Mouse (Mus musculus) stomach, embryonic 14.5 days (tissue): ENCODE measurements around the gene Me1. TPM values are rescaled to one million over a fixed set of nuclear protein-coding genes. Genes with fewer than 3 reads are reported as not detected.

ENCODE experiments used
- ATAC-seq: fragments of 200-750 bp; cut with Nextera tagmentation; 2 replicates; pipeline ENCODE4 v1.8.0; 2017; ENCODE audit warnings: low read depth, moderate TSS enrichment; ENCODE audit not compliant: insufficient number of reproducible peaks, insufficient read depth, low FRiP score
- H3K27ac ChIP-seq: fragments of 300-500 bp; sonication (generic); 2 replicates; pipeline ENCODE4 v1.5.1; 2014; ENCODE audit warnings: mild to moderate bottlenecking, low read length, moderate library complexity, mixed read lengths
- H3K27me3 ChIP-seq: fragments of 300-500 bp; sonication (generic); 2 replicates; pipeline ENCODE4 v1.6.1; 2014; ENCODE audit warnings: low read length, control low read depth, mixed read lengths; ENCODE audit not compliant: control insufficient read depth, insufficient read depth
- H3K36me3 ChIP-seq: fragments of 300-500 bp; sonication (generic); 2 replicates; pipeline ENCODE4 v1.6.1; 2014; ENCODE audit warnings: mild to moderate bottlenecking, control low read depth, low read length, moderate library complexity, mixed read lengths; ENCODE audit not compliant: control insufficient read depth, insufficient read depth
- H3K4me1 ChIP-seq: fragments of 300-500 bp; sonication (generic); 2 replicates; pipeline ENCODE4 v1.6.1; 2014; ENCODE audit warnings: low read length, control low read depth, mixed read lengths; ENCODE audit not compliant: control insufficient read depth, insufficient read depth
- H3K4me2 ChIP-seq: fragments of 300-500 bp; sonication (generic); replicated peaks from 2 replicates; pipeline ENCODE4 v1.6.1; 2014; ENCODE audit warnings: low read depth, low read length, control low read depth
- H3K4me3 ChIP-seq: fragments of 300-500 bp; sonication (generic); 2 replicates; pipeline ENCODE4 v1.5.1; 2014; ENCODE audit warnings: low read depth, low read length, control low read depth
- H3K9ac ChIP-seq: fragments of 300-500 bp; sonication (generic); replicated peaks from 2 replicates; pipeline ENCODE4 v1.6.1; 2014; ENCODE audit warnings: low read depth, mild to moderate bottlenecking, control low read depth, low read length, moderate library complexity, mixed read lengths
- H3K9me3 ChIP-seq: fragments of 300-500 bp; sonication (generic); 2 replicates; pipeline ENCODE4 v1.6.1; 2016; ENCODE audit warnings: low read depth, low read length, control low read depth; ENCODE audit not compliant: control insufficient read depth
- WGBS: fragments of 180-500 bp; shearing (Covaris S2); extraction: QIAGEN DNeasy Blood & Tissue Kit; methylation state at CpG from one replicate; pipeline ENCODE4 v1.1.7; 2014; 5-methylcytosine and 5-hydroxymethylcytosine counted together
- polyA plus RNA-seq: library from polyadenylated mRNA; unstranded; fragments of >200 nt; fragmentation: Nextera tagmentation; extraction: Ambion mirVana; gene quantifications from 2 replicates; pipeline ENCODE4 v1.2.1, GENCODE M21; 2014

The Me1 gene
- polyA plus RNA-seq = 10.3 and 12.3 TPM in 2 replicates

GRCm38 (mm10) chr9:86695818-86696261, at the start of gene Me1:
Me1 (minus strand) TSS chr9:86695953.
- Histone ChIP-seq H3K27ac (no peak within 1 kb of the TSS), H3K9me3 (no peaks in the 10 kb centered on the region), H3K36me3 (no peaks in the 10 kb centered on the region), H3K4me3 (peak within 1 kb of the TSS; percentile 67), H3K4me1 (0 out of 2 replicates have a peak, but pooled peaks cover 5% of the 10 kb centered on the region), H3K27me3 (no peaks in the 10 kb centered on the region), H3K9ac (peak within 1 kb of the TSS; percentile 46), H3K4me2 (peak within 1 kb of the TSS; percentile 91)
- peak; percentile 86 for ATAC-seq
- 2% methylated on average over 24 of the region's 46 CpGs for WGBS

DNA sequence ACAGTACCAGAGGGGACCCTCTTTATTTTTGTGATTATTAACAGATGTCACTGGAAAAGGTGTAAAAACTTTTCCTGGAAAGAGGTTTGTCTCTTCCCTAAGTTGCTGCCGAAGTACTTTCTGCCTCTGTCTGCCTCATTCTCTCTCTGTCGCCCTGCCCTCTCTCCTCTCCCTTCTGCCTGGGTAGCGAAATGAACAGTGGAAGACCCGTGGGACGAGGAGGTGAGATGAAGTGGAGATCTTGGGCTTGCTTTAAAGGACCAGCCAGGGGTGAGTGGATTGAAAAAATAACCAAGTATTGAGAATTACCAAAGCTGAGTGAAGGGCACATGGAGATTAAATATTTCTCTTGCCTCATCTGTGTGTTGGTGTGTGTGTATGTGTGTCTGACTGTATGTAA, 48.3 kb upstream of the Me1 start:
- ATAC-seq = no peak
- Histone ChIP-seq H3K9ac (no peak overlapping the region), H3K4me2 (peak overlapping the region; percentile 46), H3K27me3 (no peaks in the 10 kb centered on the region), H3K27ac (no peak overlapping the region), H3K36me3 (no peaks in the 10 kb centered on the region), H3K9me3 (no peaks in the 10 kb centered on the region), H3K4me1 (peaks cover 5% of the 10 kb centered on the region; the same call in 1 of the 2 replicates), H3K4me3 (no peak overlapping the region; the same call in 1 of the 2 replicates)
- 34% methylated on average over 5 of the region's 5 CpGs for WGBS

DNA sequence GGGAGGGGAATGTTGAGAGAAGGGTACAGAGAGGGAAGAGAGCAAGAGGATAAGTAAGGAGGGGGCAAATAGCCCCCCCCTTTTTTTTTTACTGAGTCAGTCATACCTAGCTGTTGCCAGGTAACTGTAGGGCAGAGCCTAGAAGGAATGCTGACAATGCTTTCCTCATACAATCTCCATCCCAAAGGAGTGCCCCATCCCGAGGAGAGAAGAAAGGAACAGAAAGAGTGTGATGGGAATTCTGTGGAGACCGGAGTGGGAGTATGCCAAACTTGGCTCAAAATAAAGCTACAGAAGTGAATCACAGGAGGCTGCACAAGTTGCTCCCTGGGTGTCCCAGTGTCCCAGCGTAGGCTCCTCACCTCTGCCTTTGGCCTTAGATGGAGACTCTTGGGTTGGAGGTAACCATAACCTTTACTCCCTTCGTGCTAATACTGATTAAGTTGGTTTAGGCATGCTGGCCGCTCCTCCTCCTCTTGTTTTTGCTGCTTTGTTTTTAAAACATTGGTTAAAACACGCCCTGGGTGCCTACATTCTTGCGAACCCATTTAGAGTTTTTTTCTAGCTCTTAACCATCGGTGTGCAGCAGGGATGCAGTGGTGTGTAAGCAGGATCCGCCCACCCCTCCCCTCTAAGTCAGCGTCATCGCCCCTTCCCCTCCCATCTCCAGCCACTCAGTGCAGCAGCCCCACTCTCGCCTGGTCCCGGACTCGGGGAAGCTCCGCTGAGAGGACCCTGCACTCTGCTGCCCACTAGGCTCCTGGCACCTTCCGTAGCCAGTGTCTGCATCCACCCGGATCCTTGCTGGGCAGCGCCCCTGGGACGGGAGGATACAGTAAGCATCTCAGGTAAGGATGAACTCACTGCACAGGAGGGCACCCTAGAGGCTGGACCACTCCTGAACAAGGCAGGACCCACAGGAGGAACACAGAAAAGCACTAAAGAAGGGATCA, 47.5 kb upstream of the Me1 start, which contains the start of gene Prss35:
Gene Prss35, plus strand, starts transcription at position 691 of the 953 bp plus-strand sequence.
- H3K9me3 ChIP-seq = no peaks in the 10 kb centered on the region
- no peak within 1 kb of the TSS for H3K27ac ChIP-seq
- H3K27me3 ChIP-seq = no peaks in the 10 kb centered on the region
- peak within 1 kb of the TSS; percentile 24 for H3K4me3 ChIP-seq
- H3K4me2 ChIP-seq = peak within 1 kb of the TSS; percentile 46
- WGBS = 5% methylated on average over 19 of the region's 19 CpGs
- peak; percentile 54; the same call in 1 of the 2 replicates for ATAC-seq
- H3K9ac ChIP-seq = no peak within 1 kb of the TSS
- H3K36me3 ChIP-seq = no peaks in the 10 kb centered on the region
- peaks cover 5% of the 10 kb centered on the region; the same call in 1 of the 2 replicates for H3K4me1 ChIP-seq

- Histone ChIP-seq H3K4me2 (no peak overlapping the region), H3K4me3 (no peak overlapping the region), H3K4me1 (peaks cover 5% of the 10 kb centered on the region; the same call in 1 of the 2 replicates), H3K9ac (no peak overlapping the region), H3K27ac (no peak overlapping the region), H3K36me3 (no peaks in the 10 kb centered on the region), H3K27me3 (no peaks in the 10 kb centered on the region), H3K9me3 (no peaks in the 10 kb centered on the region)
- 39% methylated on average over 3 of the region's 3 CpGs for whole genome bisulfite sequencing
- no peak for ATAC-seq
Observed at GRCm38 (mm10) chr9:86739971-86740370, 44.2 kb upstream of the Me1 start.

DNA sequence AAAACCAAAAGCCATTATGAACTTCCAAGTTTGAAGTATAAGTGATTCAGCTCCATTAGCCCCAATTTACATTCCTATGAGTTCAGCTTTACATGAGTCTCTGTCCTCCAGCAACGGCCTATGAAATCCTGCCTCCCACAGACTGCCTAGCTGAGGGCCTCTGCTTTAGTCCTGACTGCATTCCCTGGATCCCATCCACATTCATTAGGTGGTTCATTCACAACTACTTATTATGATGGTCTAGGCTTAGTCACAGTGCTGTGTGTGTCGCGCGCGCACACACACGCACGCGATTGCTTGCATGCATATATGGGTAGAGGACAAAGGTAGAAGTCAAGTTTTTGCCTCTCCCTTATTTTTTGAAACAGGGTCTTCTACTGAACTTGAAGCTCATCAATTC, 43.0 kb upstream of the Me1 start:
- WGBS = 92% methylated on average over 8 of the region's 8 CpGs

DNA sequence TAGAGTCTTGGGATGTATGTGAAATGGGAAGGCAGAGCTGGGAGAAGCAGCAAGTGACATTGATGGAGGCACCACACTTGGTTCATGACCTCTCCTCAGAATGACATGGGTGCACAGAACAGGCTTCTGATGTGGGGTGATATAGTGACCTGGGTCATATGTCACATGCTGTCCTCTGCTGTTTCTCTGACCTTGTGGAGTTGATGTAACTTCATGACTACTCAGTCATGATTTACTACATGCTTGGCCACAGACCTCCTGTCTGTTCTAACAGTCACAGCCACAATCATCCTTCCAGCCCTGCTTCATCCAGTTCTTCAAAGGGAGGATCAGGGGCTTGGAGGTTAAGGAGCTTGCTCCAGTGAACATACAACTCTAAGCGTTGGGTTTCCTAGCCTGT, 42.3 kb upstream of the Me1 start:
- WGBS = 82% methylated on average over 1 of the region's 1 CpGs
- no peak overlapping the region for H3K27ac ChIP-seq

More for the DNA sequence above, 43.0 kb upstream of the Me1 start:
- H3K4me3 ChIP-seq = no peak overlapping the region
- no peak overlapping the region for H3K27ac ChIP-seq
- no peaks in the 10 kb centered on the region for H3K9me3 ChIP-seq
- H3K9ac ChIP-seq = no peak overlapping the region
- ATAC-seq = no peak
- H3K27me3 ChIP-seq = no peaks in the 10 kb centered on the region
- H3K4me2 ChIP-seq = no peak overlapping the region
- no peaks in the 10 kb centered on the region for H3K36me3 ChIP-seq
- peaks cover 5% of the 10 kb centered on the region; the same call in 1 of the 2 replicates for H3K4me1 ChIP-seq

DNA sequence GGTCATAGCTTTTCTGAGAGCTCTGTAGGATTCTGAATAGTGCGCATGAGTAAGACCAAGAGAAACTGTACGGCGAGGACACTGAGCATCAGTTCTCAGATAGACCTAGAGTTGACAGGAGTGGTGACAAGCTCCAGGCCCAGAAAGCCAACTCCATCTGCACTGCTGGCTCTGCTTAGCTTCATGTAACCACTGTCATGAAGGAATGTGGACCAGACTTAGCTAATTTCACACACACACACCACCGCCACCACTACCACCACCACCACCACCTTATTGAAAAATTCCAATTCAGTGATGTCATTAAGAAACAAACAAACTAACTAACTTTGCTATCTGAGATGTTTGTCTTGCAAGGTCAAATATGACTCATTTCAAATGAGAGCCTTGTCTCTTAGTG, 41.2 kb upstream of the Me1 start:
- WGBS = 77% methylated on average over 4 of the region's 4 CpGs
- Histone ChIP-seq H3K4me3 (no peak overlapping the region), H3K4me1 (no peaks in the 10 kb centered on the region), H3K4me2 (no peak overlapping the region), H3K9ac (no peak overlapping the region), H3K9me3 (no peaks in the 10 kb centered on the region), H3K36me3 (no peaks in the 10 kb centered on the region), H3K27me3 (no peaks in the 10 kb centered on the region), H3K27ac (no peak overlapping the region)
- no peak for ATAC-seq

More for the DNA sequence above, 42.3 kb upstream of the Me1 start:
- H3K9ac ChIP-seq = no peak overlapping the region
- no peak for ATAC-seq
- no peaks in the 10 kb centered on the region for H3K9me3 ChIP-seq
- H3K4me3 ChIP-seq = no peak overlapping the region
- peaks cover 2% of the 10 kb centered on the region; the same call in 1 of the 2 replicates for H3K4me1 ChIP-seq
- no peaks in the 10 kb centered on the region for H3K27me3 ChIP-seq
- no peak overlapping the region for H3K4me2 ChIP-seq
- H3K36me3 ChIP-seq = no peaks in the 10 kb centered on the region

DNA sequence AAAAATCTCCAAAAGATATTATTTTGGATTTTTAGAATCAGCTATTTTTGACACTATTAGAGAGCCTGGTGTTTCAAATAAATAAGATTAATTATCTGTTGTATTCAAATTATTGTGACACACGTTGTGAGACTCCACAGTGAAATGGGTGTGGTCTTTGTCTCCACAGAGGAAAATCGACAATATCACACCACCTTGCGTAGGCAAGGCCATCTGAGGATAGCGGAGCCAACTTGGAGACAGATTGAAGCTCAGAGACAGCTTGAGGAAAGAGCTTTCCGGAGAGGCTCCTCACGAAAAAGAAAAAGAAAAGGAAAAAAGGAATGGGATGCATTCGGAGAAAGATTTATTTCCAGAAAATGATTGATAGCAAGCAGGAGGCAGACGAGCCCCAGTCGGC, 39.0 kb upstream of the Me1 start:
- no peak overlapping the region for H3K9ac ChIP-seq
- no peaks in the 10 kb centered on the region for H3K27me3 ChIP-seq
- no peaks in the 10 kb centered on the region for H3K4me1 ChIP-seq
- ATAC-seq = no peak
- H3K36me3 ChIP-seq = no peaks in the 10 kb centered on the region
- no peak overlapping the region for H3K27ac ChIP-seq
- WGBS = 55% methylated on average over 9 of the region's 9 CpGs
- no peak overlapping the region for H3K4me3 ChIP-seq
- no peaks in the 10 kb centered on the region for H3K9me3 ChIP-seq
- H3K4me2 ChIP-seq = no peak overlapping the region
